Mouse (Mus musculus) layer of hippocampus, postnatal 10 days (tissue): Measurements from ENCODE around the gene Thoc3. TPM values are rescaled to one million over a fixed set of nuclear protein-coding genes. Genes with fewer than 3 reads are reported as not detected.
"Not testable (repeated sequence)": the region's sequence is repeated elsewhere in the genome, so short reads cannot be mapped to it uniquely, and the experiment has no call there.

Experiments used
- DNase-seq, 2 experiments: peaks; one replicate each; pipeline ENCODE4 v3.0.0; 2021; ENCODE audit warnings: low spot score in 2 of 2
- long read RNA-seq: library from polyadenylated mRNA; stranded (forward); transcript quantifications from one replicate; pipeline ENCODE4 v2.0.0, GENCODE M21; 2023
- total RNA-seq, 2 experiments: library from RNA; stranded (reverse); gene quantifications; 2 replicates each; pipeline ENCODE4 v1.2.3; 2021

Gene Thoc3
- 10 to 100 TPM; 44.7 TPM for total RNA-seq
- long read RNA-seq, transcript Thoc3-201 (6 exons, 2,335 nt) = major isoform, 50 of 54 reads
- long read RNA-seq, partial matches to known transcripts = 1 of 54 reads
- long read RNA-seq, other reads (novel, unspliced or antisense) = 3 of 54 reads

DNA sequence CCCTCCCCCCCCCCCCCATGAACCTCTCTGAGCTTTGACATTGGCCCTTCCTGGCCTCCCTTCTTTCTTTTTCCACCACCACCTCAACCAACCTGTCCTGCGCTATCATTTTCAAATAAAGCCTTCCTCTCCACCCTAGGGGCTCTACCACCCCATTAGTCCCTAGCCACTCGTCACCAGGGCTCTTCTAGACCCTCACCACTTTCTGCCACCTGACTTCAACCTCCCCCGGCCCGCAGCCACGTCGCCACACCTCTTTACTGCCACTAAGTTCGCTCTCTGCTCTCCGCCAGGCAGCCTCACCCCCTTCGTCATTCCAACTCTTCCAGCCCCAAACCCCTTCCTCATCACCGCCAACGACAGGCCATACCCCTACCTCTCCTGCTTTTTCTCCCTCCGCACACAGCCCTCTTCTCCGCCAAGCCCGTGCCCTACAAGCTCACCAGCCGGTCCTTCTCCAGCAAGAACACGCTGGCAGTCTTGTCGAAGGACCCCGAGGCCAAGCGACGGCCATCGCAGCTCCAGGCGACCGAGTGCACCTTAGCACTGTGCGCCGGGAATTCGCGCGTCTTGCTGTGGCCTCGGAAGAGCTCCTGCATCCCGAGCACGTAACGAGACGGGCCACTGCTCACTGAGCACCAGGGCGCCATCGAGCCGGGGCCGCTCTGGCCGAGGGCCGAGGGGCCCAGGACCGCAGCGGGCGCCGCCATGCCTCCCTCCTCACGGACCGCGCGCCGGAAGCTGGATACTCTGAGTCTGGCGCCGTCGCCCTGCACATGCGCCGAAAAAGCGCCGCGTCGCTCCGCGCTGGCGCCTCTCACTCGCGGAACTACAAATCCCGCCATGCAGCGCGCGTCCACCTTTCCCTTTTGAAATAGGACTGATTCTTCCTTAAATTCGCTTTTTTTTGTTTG is at the start of gene Thoc3:
TSS of gene Thoc3 (minus strand) at position 752 of the 914 bp plus-strand sequence.
- peak; percentile 83 to 90 for DNase-seq

DNA sequence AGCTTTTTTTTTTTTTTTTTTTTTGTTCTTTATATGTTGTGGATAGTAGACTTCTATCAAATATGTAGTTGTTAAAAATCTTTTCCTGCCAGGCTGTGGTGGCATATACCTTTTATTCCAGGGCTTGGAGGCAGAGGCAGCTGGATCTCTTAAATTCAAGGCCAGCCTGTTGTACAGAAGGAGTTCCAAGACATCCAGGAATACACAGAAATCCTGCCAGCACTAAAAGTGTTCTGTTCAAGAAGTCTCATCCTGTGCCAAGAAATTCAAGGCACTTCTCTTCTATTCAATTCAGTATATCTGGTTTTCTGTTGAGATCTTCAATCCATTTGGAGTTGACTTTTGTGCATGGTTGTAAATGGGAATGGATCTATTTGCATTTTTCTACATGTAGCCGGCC is 37.3 kb upstream of the Thoc3 start:
- no peak for DNase-seq

DNA sequence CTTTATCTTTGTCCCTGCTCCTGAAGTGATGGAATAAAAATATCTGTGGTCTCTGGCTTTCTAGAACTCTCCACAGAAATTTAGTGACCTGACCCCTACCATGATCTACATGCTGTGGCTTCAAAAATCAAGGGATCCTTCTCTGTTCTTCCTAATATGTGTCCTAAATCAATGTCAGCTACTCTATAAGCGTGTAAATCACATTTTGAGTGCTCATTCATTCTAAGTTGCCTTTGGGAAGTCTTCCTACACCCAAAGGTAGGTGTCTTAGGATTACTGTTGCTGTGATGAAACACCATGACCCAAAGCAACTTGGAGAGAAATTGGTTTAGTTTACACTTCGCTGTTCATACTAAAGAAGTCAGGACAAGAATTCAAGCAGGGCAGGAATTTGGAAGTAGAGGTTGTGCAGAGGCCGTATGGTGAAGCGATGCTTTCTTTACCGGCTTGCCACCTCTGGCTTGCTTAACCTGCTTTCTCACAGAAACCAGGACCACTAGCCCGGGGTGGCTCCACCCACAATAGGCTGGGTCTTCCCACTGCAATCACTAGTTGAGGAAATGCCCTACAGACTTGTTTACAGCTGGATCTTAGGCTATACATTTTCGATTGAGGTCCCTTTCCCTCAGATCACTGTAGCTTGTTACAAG is 36.1 kb upstream of the Thoc3 start:
- no peak for DNase-seq

DNA sequence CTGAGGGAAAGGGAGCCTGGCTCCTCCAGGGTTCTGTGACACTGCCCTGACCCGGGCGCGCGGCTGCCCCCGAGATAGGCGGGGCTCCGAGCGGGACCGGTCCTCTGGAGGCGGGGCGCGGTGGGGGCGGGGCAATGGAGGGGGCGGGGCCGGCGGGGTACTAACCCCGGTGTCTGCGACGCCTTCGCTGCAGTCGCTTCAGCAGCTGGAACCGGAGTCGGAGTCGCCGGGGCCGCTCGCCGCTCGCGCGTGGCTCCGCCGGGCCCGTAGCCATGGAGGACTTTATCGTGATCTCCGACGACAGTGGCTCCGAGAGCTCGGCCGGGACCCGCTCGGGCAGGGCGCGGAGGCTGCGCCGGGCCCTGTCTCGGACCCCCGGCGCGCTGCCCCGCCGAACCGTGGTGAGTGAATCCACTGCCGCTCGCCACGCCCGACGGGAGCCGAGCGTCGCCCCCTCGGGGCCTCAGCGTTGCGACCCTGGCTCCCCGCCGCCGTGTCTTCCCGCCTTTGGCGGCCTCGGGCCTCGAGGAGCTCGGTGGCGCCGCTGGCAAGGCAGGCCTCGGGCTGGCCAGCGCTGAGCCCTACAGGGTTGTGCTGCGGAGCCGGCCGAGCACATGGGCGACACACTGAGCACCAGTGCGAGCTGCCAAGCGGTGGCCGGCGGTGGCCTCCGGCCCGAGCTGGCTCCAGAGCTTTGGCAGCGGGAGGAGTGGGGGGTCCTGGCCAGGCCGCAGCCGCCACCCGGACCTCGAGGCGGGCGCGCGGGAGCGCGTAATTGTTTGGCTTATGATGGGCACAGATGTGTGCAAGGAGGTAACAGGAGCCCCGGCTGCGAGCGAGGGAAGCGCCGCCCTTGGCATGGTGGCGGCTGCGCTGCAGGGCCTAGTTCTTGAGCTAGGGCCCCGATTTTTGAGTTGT is 35.2 kb upstream of the Thoc3 start, which contains the start of gene Simc1:
TSS of gene Simc1 (plus strand) at position 176 of the 918 bp plus-strand sequence.
- DNase-seq = peak; percentile 60 to 75

DNA sequence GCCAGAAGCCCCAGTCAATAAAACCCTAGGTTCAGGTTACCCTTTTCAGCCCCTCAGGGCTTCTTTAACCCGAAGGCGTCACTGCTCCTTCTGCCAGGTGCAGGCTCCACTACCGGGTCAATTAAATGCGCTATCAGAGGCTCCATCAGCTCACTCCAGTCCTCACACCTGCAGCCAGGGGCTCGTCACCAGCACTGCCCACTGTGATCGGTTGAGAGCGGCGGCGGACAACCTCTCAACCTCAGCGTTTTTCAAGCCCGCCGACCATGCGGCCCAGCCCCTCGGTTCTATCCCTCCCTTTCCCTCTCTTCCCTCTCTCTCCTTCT is 34.6 kb upstream of the Thoc3 start:
- DNase-seq = no peak

DNA sequence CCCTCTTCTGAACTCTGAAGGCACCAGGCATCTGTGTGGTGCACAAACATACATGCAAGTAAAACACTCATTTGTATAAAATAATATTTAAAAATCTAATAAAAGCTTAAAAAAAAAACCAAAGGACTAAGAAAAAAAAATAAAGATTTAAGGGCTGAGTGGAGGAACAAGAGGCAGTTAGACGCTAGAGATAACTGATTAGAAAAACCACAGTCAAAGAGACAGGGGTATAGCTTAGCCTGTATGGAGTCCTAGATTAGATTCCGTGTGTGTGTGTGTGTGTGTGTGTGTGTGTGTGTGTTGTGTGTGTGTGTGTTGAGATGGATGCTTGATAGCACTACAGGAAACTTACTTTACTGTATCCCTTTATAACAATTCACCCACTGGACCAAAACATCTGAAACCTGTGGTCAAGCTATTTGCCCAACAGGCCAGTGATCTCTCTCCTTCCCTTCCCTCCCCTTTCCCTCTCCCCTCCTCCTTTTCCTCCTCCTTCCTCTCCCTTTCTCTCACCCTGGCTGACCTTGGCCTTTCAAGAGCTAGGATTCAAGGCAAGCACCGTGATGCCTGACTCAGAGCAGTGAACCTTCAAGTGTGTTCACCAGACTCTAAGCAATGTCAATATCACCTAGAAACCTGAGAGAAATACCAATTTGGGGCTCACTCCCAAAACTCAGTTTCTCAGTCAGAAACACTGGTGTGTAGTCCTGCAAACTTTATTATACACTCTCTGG is 33.5 kb upstream of the Thoc3 start:
- DNase-seq = no peak

DNA sequence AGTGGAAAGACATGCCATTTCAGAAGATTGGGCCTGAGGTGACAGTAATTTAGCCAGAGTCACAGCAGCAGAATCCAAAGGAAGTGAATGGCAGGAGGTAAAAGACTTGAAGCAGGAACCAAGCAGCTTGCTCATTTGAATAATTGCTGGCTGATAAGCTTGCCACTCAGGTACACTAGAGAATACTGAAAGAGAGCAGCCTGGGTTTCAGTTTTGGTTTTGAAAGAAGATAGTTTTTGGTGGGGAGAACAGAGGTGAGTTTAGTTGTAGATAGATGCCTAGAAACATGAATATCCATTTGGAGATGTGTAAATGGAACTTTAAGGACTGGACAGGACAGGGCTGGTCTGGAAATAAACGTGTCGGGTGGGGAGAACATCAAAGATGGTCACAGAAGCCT is 32.7 kb upstream of the Thoc3 start:
- no peak for DNase-seq

DNA sequence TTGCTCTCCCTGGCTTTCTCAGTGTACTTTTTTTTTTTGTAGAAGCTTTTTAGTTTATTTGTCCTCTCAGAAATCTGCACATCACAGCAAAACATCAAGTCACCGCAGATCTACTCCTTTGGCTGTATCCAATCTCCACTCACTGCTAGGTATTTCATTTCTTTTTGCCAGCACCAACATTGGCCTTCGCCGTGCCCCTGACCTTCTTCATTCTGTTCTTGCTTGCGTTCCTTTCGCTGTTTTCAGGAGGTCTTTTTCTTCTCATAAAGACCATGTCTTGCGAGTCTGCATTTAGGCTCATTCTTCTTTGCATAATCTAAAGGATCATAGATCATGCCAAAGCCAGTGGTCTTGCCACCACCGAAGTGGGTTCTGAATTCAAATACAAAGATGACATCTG is 30.9 kb upstream of the Thoc3 start:
- not testable (repeated sequence) for DNase-seq

DNA sequence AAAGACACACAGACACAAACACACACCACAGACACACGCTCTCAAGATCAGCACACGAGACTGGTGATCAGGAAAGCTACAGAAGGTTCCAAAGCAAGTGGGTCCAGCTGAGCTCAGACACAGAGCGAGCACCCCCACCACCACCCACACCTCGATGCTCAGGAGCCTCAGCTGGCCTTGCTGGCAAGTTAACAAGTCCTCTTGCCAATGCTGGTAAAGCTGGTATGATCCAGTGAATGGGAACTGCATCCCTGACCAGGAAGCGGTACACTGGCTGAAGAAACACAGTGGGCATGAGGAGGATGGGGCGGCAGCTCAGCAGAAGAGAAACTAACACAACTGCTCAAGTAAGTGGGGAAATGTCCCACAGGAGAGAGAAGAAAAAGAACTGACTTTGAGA is 22.7 kb upstream of the Thoc3 start:
- DNase-seq = no peak

DNA sequence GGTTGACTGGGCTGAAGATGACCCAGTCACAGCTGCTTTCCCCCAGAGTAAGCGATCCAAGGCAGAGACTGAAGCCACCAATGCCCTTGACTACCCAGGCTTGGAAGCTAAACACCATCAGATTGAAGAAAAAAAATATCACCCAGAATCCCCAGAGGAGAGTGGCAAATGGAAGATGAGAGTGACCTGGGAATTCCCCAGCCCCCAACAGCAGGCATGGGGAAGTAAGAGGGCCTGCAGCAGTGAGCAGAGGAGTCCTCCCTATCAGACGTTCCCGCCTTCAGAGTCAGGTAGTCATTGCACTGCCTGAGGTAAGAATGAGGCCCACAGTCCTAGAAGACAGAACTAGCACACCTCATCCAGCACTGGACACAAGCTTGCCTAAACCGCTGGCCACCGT is 21.8 kb upstream of the Thoc3 start:
- no peak for DNase-seq

DNA sequence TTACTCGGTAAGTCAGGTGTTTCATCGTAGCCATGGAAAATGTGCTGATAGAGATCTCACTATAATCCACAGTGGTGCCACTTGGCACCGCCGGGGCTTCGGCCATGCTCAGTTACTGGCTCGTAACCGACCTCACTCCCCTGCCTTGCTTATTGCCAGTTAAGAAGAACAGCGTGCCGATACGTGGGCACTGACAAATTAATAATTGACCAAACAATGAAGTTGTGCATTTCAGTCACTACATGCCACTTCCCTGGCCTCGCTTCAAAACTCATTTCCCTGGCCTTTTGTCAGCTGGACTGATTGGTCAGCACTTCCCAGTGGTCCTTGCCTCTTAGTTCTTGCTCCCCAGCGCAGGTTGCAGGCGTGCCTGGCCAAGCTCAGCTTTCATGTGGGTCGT is 12.8 kb upstream of the Thoc3 start:
- DNase-seq = no peak

DNA sequence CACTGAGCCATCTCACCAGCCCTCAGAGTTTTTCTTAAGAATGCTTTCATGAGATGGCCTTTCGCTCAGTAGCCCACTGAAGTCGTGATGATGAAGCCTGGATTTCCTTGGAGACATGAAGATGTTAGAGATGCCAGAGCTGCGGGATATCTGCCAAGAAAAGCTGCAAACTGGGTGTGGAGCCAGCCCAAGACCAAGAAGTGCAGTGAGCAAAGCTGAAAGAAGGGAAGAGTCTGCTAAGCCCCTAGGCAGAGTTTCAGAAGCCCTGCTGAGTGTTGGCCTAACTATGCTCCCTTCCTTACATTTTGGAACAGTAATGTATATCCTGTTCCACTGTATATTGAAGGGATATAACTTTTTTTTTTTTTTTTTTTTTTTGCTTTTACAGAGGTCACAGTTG is 10.6 kb upstream of the Thoc3 start:
- DNase-seq = no peak

DNA sequence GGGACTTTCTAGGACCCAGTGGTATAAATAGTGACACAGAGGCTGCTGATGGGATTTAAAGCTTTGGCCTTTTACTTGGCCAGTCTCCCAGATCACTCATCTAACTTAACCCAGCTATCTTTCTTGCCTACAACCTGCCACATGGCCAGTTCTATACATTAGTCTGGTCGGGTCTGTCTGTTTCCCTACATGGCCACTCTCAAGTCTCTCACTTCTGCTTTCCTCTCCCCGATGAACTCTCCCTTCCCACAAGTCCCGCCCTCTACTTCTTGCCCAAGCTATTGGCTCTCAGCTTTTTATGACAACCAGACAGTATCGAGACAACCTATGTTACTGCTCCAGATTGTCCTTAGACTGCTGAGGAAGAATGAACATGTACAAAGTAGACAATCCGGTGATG is 7.1 kb upstream of the Thoc3 start:
- no peak for DNase-seq

DNA sequence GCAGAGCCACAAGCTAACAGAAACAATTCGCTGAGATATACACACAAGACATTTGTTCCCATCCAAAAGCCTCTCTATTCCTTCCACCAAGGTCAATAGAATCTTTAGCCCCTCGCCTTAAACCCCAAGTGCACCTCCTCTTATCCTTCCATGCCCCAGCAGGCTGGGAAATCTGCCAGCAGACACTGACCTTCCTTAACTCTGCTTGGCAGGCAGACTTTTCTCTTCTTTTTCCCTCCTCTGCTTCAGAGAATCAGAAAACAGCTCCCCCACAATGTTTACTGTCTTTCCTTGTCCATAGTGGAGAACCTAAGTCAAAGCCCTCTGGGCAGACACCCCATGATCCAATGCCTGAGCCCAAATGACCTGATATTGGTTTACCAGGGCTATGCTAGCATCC is 6.3 kb upstream of the Thoc3 start:
- DNase-seq = no peak

DNA sequence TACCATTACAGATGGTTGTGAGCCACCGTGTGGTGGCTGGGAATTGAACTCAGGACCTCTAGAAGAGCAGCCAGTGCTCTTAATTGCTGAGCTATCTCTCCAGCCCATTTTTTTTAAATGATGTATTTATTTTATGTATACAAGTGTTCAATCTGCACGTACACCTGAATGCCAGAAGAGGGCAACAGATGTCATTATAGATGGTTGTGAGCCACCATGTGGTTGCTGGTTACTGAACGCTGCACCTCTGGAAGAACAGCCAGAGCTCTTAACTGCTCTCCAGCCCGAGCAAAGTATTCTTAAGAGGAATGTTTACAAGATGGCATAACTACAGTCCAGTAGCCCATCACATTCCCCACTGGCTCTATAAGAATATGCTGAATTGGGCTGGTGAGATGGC is 3.3 kb upstream of the Thoc3 start:
- no peak for DNase-seq

DNA sequence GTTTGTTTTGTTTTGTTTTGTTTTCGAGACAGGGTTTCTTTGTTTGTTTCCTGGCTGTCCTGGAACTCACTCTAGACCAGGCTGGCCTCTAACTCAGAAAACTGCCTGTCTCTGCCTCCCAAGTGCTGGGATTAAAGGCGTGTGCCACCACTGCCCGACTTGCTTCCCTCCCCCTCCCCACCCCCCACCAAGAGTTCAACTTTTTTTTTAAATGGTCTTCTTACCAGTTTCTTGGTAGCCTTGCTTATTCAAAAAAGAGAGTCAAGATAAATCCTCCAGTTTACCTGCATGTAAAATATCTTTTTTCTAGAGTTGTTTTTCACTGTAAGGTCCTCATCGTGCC is 334 bp upstream of the Thoc3 start:
- DNase-seq = no peak

DNA sequence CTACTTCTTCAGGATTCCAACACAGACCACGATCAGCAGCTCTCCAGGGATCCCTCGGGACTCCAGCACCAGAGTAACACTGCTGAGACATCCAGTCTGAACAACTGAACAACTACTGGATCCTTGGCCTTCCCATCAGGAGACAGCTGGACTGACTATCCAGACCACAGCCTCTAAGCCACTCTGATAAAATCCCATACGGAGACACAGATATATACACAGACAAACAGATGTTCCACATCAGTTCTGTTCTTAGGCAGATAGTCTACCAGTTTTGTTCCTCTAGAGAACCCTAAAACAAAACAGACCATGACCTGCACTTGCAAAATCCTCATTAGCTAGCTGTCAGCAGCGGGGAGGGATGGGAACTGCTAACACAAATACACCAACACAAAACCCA is 9.4 kb downstream of the Thoc3 start:
- no peak for DNase-seq

DNA sequence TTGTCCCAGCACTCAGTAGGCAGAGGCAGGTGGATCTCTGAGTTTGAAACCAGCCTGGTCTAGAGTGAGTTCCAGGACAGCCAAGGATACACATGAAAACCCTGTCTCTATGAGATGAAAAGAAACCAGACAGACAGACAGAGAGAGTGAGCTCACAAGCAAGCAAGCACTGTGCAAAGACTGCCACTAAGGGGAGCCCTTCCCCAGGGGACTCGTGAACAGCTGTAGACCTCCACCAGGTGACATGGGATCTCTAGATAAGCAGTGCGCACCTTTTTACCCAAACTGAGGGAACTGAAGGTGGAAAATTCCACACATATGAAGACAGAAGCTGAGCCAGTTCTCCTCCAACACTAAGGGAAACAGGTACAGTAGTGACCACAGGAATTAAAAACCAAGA is 11.6 kb downstream of the Thoc3 start:
- DNase-seq = no peak

DNA sequence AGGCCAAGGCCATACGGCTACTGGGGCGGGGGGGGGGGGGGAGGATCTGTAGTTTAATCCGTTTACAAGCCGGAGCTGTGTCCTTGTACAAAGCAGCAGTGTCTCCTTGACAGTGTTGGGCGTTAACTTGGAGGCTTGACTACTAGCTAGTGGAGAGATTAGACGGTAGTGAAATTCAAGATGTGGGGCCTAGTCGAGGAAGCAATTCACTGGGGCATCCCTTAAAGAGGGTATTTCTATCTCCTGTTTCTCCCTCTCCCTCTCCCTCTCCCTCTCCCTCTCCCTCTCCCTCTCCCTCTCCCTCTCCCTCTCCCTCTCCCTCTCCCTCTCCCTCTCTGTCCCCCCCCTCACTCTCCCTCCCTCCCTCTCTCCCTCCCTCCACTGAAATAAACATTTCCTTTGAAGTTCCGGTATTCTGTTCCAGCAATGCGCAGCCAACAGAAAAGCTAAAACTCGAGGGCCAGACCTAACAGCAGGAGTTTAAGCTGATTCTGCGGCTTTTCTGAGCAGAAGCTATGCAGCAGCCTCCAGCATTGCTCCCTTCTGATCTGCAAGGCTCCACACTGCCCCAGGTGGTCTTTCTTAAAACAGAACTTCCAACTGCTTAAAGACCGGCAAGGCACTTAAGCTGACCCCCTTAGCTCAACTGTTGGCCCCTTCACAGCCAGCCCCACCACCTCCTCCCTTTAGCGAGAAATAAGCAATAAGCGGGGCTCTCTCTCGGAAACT is 21.0 kb downstream of the Thoc3 start:
- peak; percentile 39 to 61 for DNase-seq
